In genomic region chr4:104483948-104484347, GRCm38 (mm10) we compare ENCODE assay signal across 22 mouse cellular contexts.
DNase-seq lines count a peak whose midpoint lies in the region; TF ChIP-seq lines count a peak whose summit lies in the region.
"Had no signal": no experiment of that assay in that cellular context is flagged by ENCODE, and none has a peak within 500 bp of the region (broad histone marks: within the 10 kb centered on the region; RNA-seq: fewer than 3 reads in every experiment).

No protein-coding gene starts in this region.

- DNase-seq in kidney, adult 2 months, result peak; percentile 5
- no peak for DNase-seq in kidney, postnatal 4 days
- peak; percentile 13 for DNase-seq in urinary bladder, postnatal 14 days (ENCODE audit: low spot score)
- DNase-seq in urinary bladder, postnatal 4 days (ENCODE audit: low spot score in 2 of 2), result no peak
- peak; percentile 11 for DNase-seq in fat pad, adult 2 months (ENCODE audit: extremely low read depth, low read depth, low spot score)
- no peak for DNase-seq in layer of hippocampus, adult 8-10 months (ENCODE audit: low spot score in 2 of 2)
- DNase-seq in cerebellum, postnatal 14 days, result no peak
- DNase-seq: cerebellum, adult 9-10 months; heart, postnatal 10 days; kidney, postnatal 36 days; layer of hippocampus, adult 9-11 months; lung, adult 2 months; lung, postnatal 14 days; midbrain, embryonic 14.5 days; right cerebral cortex, postnatal 25 days; thymus, postnatal 14 days had no signal

- H3K27me3 ChIP-seq in kidney, adult 2 months (replicated peaks; ENCODE audit: control insufficient read depth, insufficient read depth, low read length), result no peaks in the 10 kb centered on the region
- H3K27me3 ChIP-seq: embryonic facial prominence, embryonic 15.5 days; forebrain, embryonic 15.5 days; kidney, embryonic 15.5 days; limb, embryonic 13.5 days; neural tube, embryonic 12.5 days had no signal

- TF ChIP-seq POLR2A in kidney, adult 2 months (IDR thresholded peaks at IDR 0.05; ENCODE audit: low read depth, low read length), result no peak

- H3K4me3 ChIP-seq in kidney, adult 2 months (ENCODE audit: insufficient read depth, low read depth, low read length), result no peak overlapping the region
- H3K4me3 ChIP-seq: embryonic facial prominence, embryonic 15.5 days; forebrain, embryonic 15.5 days; hindbrain, embryonic 10.5 days; kidney, embryonic 15.5 days; limb, embryonic 13.5 days; neural tube, embryonic 12.5 days had no signal

- TF ChIP-seq CTCF in kidney, adult 2 months (conservative IDR thresholded peaks at IDR 0.05; ENCODE audit: insufficient read depth, insufficient read length, low read depth, low read length), result no peak

- WGBS in kidney, adult 2 months, result 97% methylated on average over 1 of the region's 1 CpGs

- no peak overlapping the region for H3K27ac ChIP-seq in kidney, adult 2 months (ENCODE audit: insufficient read depth, low read depth, low read length)
- H3K27ac ChIP-seq: embryonic facial prominence, embryonic 15.5 days; forebrain, embryonic 15.5 days; hindbrain, embryonic 10.5 days; kidney, embryonic 15.5 days; limb, embryonic 13.5 days; neural tube, embryonic 12.5 days had no signal

- no peaks in the 10 kb centered on the region for H3K4me1 ChIP-seq in kidney, adult 2 months (ENCODE audit: control insufficient read depth, insufficient read depth, low read length)
- H3K4me1 ChIP-seq: embryonic facial prominence, embryonic 15.5 days; forebrain, embryonic 15.5 days; hindbrain, embryonic 10.5 days; kidney, embryonic 15.5 days; limb, embryonic 13.5 days; neural tube, embryonic 12.5 days had no signal

- no peaks in the 10 kb centered on the region for H3K36me3 ChIP-seq in kidney, adult 2 months (ENCODE audit: control insufficient read depth, insufficient read depth, low read length)
- H3K36me3 ChIP-seq: embryonic facial prominence, embryonic 15.5 days; forebrain, embryonic 15.5 days; hindbrain, embryonic 10.5 days; kidney, embryonic 15.5 days; limb, embryonic 13.5 days; neural tube, embryonic 12.5 days had no signal

Comparison
In these comparisons a context has a peak if more than half of its experiments do, and no peak if none do; other contexts are left out.
1. DNase-seq: peak in kidney, adult 2 months (single experiment), urinary bladder, postnatal 14 days (single experiment) and fat pad, adult 2 months (single experiment); none in kidney, postnatal 4 days (0 of 2), urinary bladder, postnatal 4 days (0 of 2), layer of hippocampus, adult 8-10 months (0 of 2) and cerebellum, postnatal 14 days (0 of 2).